Mouse (Mus musculus): ENCODE data around the gene Fam210b. TPM values are rescaled to one million over a fixed set of nuclear protein-coding genes. Genes with fewer than 3 reads are reported as not detected.

Fam210b gene
- polyA plus RNA-seq (2015; fragmentation: Nextera tagmentation; extraction: Ambion mirVana) = 16.2 and 17.2 TPM in 2 replicates

DNA sequence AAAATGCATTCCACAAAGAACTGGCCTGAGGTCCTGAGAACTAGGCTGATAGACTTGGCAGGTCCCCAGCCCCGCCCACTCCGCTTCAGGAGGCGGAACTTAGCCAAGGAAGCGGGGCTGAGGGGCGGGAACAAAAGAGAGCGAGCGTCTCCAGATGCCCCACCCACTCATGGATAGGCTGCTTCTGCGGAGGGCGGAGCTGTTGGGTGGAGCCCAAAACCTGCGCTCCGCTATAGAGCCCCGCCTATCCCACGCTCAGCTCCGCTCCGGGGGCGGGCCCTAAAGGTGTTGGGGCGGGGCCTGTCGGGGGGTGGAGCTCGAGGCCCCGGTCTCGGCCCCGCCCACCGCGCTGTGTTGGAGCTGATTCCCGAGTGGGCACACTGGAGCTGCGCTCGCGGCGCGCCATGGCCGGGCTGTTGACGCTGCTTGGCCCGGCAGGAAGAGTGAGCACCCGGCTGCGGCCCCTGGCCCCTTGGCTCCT, at the start of gene Fam210b:
Gene Fam210b (plus strand): TSS at position 308 of the 481 bp plus-strand sequence.

DNA sequence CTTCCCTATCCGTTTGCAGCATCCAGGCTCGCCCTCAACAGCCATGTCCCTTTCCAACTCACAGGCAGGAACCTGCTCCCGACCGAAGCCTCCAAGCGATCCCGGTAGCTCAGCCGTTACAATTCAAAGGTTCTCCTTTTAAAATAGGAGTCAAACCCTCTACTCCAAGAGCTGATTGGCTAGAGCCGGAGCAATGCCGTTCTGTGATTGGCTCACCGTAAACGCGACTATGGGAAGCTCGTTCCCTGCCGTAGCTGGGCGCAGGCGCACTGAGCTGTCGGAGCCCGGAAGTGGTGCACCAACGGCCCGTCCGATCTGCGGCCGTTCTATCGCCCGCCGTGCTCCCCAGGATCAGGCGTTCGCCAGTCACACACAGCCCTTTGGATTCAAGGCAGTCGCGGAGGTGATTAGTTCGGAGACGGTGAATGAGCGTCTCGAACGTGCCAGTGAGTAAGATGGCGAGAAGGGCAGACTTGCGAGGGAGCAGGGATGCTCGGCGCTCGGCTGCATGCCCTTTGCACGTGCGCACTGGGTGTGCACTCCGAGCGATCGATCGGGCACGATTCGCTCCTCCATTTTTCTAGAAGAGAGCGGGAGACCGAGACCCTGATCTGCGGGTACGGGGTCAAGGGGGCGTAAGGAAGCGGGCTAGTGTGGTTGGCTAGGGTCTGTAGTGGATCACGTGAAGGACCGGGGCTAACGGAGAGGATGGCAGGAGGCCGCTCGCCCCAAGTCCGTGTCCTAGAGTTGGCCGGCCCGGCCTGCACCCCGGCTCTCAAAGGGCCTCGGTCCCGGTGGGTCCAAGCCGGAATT, 25.3 kb downstream of the Fam210b start, which contains the start of the genes Aurka and Cstf1:
Gene Aurka (minus strand): TSS at position 125 of the 813 bp plus-strand sequence.
Gene Cstf1 (plus strand): TSS at position 271 of the 813 bp plus-strand sequence.

DNA sequence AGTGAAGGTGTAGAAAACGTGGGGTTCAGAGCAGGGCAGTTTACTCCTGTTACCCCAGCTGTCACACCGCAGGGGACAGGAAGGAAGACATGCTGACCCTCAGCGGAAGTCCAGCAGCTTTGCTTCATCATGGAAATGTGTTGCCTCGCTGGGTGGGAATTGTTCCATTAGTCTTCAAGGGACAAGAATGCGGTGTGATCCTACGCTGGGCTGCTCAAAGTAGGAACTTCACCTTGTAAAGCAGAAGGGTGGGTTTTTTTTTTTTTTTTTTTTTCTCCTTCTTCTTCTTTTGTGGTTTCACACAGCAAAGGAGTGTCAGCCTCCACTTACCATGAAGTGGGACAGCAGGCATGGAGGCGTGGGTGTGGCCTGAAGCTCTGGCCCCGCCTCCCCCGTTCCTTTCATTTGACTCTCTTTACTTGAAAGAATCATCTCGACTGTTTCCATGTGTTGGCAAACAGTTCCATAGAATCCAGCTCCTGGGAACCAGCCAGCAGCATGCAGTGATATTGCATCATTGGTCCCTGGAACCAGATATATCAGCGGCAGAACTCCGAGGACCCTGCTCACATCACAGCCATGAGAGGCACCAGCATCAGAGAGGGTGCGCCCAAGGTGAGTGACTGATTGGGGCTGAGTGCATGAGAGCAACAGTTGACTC, 48.2 kb downstream of the Fam210b start, which contains the start of gene Cass4:
Gene Cass4 (plus strand): TSS at position 404 of the 661 bp plus-strand sequence.

Other genes with a start within 250 kb of the Fam210b start
- gene Mc3r, start 97.1 kb upstream of the Fam210b start, polyA plus RNA-seq (2015; fragmentation: Nextera tagmentation; extraction: Ambion mirVana) = not detected in 2 replicates
- gene Aurka, start 25.0 kb downstream of the Fam210b start, polyA plus RNA-seq (2015; fragmentation: Nextera tagmentation; extraction: Ambion mirVana) = 13.6 and 19.1 TPM in 2 replicates
- 21.0 and 21.4 TPM in 2 replicates for gene Cstf1, start 25.1 kb downstream of the Fam210b start, polyA plus RNA-seq (2015; fragmentation: Nextera tagmentation; extraction: Ambion mirVana)
- 0.45 and 0.77 TPM in 2 replicates for gene Cass4, start 48.2 kb downstream of the Fam210b start, polyA plus RNA-seq (2015; fragmentation: Nextera tagmentation; extraction: Ambion mirVana)
- gene Rtf2, start 95.0 kb downstream of the Fam210b start, polyA plus RNA-seq (2015; fragmentation: Nextera tagmentation; extraction: Ambion mirVana) = 59.1 and 60.9 TPM in 2 replicates
- 0.39 and 0.60 TPM in 2 replicates for gene Gcnt7, start 113.0 kb downstream of the Fam210b start, polyA plus RNA-seq (2015; fragmentation: Nextera tagmentation; extraction: Ambion mirVana)
- 0.25 and 0.40 TPM in 2 replicates for gene Fam209, start 127.0 kb downstream of the Fam210b start, polyA plus RNA-seq (2015; fragmentation: Nextera tagmentation; extraction: Ambion mirVana)
- gene Tfap2c, start 204.0 kb downstream of the Fam210b start, polyA plus RNA-seq (2015; fragmentation: Nextera tagmentation; extraction: Ambion mirVana) = 3.8 and 4.6 TPM in 2 replicates